Mouse (Mus musculus): ENCODE data around the gene BC052040.

Gene BC052040

GRCm38 (mm10) chr2:115717980-115718379 lies 136.5 kb downstream of the BC052040 start:
- DNase-seq, result no peak

GRCm38 (mm10) chr2:115723452-115723851 lies 141.9 kb downstream of the BC052040 start:
- no peak for DNase-seq

GRCm38 (mm10) chr2:115724216-115724615 lies 142.7 kb downstream of the BC052040 start:
- no peak for DNase-seq

DNA sequence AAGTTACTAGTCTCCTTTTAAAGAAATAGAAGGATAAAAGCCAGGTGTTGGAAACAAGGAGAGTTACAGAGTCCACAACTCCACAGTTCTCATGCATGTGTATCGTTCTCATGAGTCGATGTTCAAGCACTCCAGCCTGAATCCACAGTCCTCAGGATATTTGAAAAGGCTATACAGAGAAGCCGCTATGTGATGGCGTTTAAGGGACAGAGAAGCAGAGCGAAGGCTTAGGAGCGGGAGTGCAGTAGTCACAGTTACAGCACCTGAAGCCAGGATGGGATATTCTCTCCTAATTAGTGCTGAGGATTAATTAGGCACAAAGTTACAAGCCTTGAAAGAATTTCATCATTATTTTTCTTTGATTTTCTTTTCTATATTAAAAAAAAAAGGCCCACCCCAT lies 143.2 kb downstream of the BC052040 start:
- DNase-seq, result no peak

DNA sequence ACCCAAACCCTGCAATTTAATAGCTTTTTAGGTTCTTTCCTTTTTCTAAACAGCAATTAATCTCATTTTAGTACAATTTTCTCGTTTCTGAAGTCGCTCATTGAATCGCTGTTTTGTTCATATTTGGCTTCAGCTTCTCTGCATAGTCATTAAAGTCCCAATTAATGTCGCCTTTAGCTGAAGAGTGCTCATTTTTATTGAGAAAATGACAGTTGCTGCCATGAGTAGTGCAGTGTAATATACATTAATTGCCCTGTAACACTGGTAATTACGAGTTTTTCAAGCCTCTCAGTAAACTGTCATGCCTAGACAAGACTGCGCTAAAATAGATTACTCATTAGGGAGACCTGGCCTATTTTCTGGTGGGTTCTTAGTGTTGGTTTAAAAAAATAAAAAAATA lies 144.0 kb downstream of the BC052040 start:
- DNase-seq, result no peak

DNA sequence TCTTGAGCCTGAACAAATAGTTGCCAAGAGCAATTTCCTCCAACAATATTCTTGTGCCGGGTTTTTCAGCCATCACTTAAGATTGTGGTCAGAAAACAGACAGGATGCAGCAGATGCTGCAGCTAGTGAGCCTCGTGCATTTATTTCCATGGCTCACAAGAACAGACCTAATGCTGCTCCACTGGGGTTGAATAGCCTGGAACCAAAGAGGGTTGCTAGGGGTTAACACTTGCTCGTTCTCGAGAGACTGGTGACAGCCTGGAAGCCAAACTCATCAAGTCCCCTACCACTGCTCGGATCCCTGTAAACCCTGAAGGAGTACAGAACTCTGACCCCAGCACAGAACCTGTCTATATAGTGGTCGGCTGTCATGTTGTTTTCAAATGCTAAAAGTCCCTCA lies 144.4 kb downstream of the BC052040 start:
- DNase-seq, result no peak

- no peak for DNase-seq
These were observed 145.3 kb downstream of the BC052040 start for GRCm38 (mm10) chr2:115726806-115727205.

- no peak for DNase-seq
These were observed 147.1 kb downstream of the BC052040 start for GRCm38 (mm10) chr2:115728627-115729026.

- no peak for DNase-seq
These were observed 149.0 kb downstream of the BC052040 start for GRCm38 (mm10) chr2:115730502-115730901.

DNA sequence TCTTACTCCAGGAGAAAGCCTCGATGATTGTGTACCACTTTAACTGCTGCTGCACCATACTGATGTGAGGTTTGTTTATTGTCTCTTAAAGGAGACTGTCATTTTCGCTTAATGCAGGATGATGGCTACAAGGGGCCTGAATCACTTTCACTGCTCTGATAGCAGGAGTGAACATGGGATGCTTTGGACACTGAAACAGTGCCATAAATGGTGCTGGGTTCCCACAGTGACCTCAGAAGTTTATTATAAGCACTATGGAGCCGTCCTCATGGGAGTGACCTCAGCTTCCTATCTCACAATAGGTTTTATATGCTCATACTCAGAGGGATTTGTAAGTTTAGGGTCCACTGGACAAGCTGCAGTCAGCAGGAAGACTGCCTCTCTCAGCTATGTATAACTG lies 149.7 kb downstream of the BC052040 start:
- DNase-seq, result no peak

GRCm38 (mm10) chr2:115732572-115732971 lies 151.1 kb downstream of the BC052040 start:
- DNase-seq, result no peak

GRCm38 (mm10) chr2:115733017-115733692 lies 151.6 kb downstream of the BC052040 start:
- DNase-seq, result no peak

GRCm38 (mm10) chr2:115734850-115735249 lies 153.3 kb downstream of the BC052040 start:
- no peak for DNase-seq

- DNase-seq, result no peak
These were observed 154.9 kb downstream of the BC052040 start for GRCm38 (mm10) chr2:115736416-115736815.

DNA sequence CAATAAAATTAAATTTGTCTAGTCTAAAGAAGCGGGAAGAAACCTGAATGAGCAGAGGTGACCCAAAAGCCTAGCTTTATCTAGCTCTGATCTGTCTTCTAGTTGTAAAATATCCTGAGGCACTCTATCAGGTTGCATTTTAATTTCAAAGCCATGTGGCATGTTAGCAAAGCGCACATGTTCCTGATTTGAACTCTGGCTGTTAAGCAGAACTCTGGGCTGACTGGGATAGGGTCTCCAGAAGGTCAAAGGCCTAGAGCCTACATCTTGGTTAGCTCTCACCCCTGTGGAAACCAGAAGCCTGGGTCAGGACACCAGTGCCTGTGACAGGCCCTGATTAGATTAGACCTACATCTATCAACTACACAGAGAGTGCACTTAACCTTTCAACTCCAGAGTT lies 156.4 kb downstream of the BC052040 start:
- DNase-seq, result no peak

DNA sequence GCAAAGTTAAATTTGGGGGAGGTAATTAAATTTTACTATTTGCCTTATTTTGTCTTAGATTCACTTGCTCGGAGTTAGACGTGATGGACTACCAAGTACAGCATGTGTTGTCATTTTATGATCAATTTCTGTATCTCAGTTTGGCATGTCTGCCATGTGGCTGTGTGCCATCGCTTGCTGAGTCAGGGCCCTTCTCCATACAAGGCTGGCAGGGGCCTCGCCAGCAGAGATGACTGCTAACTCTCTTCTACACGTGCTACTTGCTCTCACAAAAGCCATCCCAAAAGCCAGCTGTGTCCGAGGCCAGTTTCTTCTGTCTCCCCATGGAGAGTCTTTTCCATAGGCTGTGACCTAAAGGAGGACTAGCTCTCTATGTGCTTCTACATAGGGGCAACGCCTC lies 160.5 kb downstream of the BC052040 start:
- peak; percentile 58 for DNase-seq

DNA sequence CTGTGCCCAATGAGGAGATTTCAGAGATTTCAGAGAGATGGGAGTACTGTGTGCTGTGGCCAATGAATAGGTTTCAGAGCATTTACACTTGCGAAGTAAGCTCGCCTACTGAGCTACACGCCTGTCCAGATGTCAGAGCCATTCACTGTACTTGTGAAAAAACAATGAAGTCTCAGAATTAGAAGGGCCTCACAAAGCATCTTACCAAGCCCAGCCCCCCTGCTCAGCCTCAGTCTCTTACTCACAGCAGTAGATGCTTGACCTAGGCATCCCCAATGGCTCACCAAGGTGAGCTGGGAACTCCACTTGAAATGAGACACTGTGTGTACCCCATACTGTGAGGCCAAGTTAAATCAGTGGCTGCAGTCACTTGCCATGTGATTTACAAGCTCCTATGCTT lies 166.1 kb downstream of the BC052040 start:
- DNase-seq, result no peak

- no peak for DNase-seq
These were observed 169.7 kb downstream of the BC052040 start for GRCm38 (mm10) chr2:115751177-115751576.

- DNase-seq, result no peak
These were observed 176.2 kb downstream of the BC052040 start for GRCm38 (mm10) chr2:115757685-115758084.

- no peak for DNase-seq
These were observed 177.0 kb downstream of the BC052040 start for GRCm38 (mm10) chr2:115758542-115758941.

DNA sequence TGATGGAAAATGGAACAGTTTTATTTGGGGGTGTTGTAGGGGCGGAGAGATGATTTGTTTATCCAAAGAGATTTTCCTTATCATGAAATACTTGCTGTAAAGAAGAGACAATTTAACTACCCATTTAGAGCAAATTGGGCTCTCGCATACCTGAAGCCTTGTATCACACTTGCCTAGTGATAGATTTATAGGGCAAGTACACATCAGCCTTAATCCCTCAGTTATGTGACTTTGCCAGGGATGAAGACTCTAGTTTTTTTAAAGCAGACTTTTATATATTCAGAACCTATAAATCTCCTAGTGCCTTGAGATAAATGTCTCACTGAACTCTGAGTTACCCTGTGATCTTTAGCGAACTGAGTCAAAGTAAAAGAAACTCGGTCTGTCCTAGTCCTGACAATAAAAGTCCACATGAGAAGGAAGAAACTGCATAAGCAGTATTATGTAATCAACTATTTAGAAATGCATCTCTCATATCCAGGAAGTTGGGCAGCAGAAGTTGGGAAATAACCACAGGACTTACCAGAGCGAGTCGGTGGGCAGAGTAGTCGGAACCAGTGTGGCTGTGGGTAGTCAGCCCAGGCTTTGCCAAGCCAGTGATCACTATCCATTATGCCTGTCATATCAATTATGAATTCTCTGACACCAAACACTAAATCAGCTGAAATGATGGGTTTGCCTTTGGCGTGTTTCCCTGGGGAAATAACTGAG lies 183.2 kb downstream of the BC052040 start:
- DNase-seq, result no peak

- peak; percentile 40 for DNase-seq
These were observed 188.2 kb downstream of the BC052040 start for GRCm38 (mm10) chr2:115769597-115770305.

GRCm38 (mm10) chr2:115772709-115773108 lies 191.2 kb downstream of the BC052040 start:
- no peak for DNase-seq

All from layer of hippocampus, adult 9-11 months (tissue).